Mouse (Mus musculus) heart, adult 2 months (tissue): ENCODE measurements around the gene Tnfsf13. TPM values are rescaled to one million over a fixed set of nuclear protein-coding genes. Genes with fewer than 3 reads are reported as not detected.

ENCODE experiments used
- DNase-seq, 2 experiments: peaks; one replicate each; pipeline ENCODE4 v3.0.0; 2021
- H3K27ac ChIP-seq: fragments of 200-600 bp; 2 replicates; pipeline ENCODE4 v1.8.1; 2022
- H3K27me3 ChIP-seq: fragments of 200-500 bp; 2 replicates; pipeline ENCODE4 v1.6.1; 2012; ENCODE audit warnings: mild to moderate bottlenecking, low read length, inconsistent platforms, mixed read lengths; ENCODE audit not compliant: control insufficient read depth, insufficient read depth
- H3K36me3 ChIP-seq: fragments of 200-500 bp; 2 replicates; pipeline ENCODE4 v1.6.1; 2012; ENCODE audit warnings: low read length, inconsistent platforms; ENCODE audit not compliant: control insufficient read depth, insufficient read depth
- H3K4me1 ChIP-seq: fragments of 200-500 bp; 2 replicates; pipeline ENCODE4 v1.6.1; 2011; ENCODE audit warnings: low read length; ENCODE audit not compliant: control insufficient read depth, insufficient read depth
- H3K4me3 ChIP-seq: fragments of 200-600 bp; 2 replicates; pipeline ENCODE4 v1.8.1; 2022
- H3K79me2 ChIP-seq: fragments of 200-500 bp; replicated peaks from 2 replicates; pipeline ENCODE4 v1.6.1; 2012; ENCODE audit warnings: mild to moderate bottlenecking, inconsistent platforms, low read length, moderate library complexity, mixed read lengths; ENCODE audit not compliant: control insufficient read depth, insufficient read depth
- H3K9ac ChIP-seq: fragments of 200-500 bp; 2 replicates; pipeline ENCODE4 v1.6.1; 2012; ENCODE audit warnings: low read depth, mild to moderate bottlenecking, control low read depth, inconsistent platforms, low read length, mixed read lengths
- CTCF ChIP-seq: fragments of 200-600 bp; IDR thresholded peaks from 2 replicates; pipeline ENCODE4 v1.8.1; 2022; ENCODE audit warnings: antibody characterized with exemption, mild to moderate bottlenecking, moderate library complexity
- EP300 ChIP-seq: fragments of 200-500 bp; IDR thresholded peaks from 2 replicates; pipeline ENCODE4 v1.6.1; 2011; ENCODE audit warnings: low read depth, low read length, control low read depth; ENCODE audit not compliant: insufficient read depth
- POLR2A ChIP-seq: fragments of 200-500 bp; IDR thresholded peaks from 2 replicates; pipeline ENCODE4 v1.6.1; 2011; ENCODE audit warnings: mild to moderate bottlenecking, low read depth, low read length, control low read depth; ENCODE audit not compliant: insufficient read depth
- WGBS: fragments of 180-500 bp; shearing (Covaris S2); methylation state at CpG from one replicate; pipeline ENCODE4 v1.1.7; 2018; 5-methylcytosine and 5-hydroxymethylcytosine counted together
- intact Hi-C: fragments of 180-260 bp; cut with DNase I; formaldehyde crosslinking; loops from one replicate; pipeline ENCODE4 v1.15.1; 2025
- polyA plus RNA-seq: library from polyadenylated mRNA; depleted of rRNA; stranded (reverse); fragments of >200 nt; gene quantifications from 2 replicates; pipeline ENCODE4 v1.2.3, GENCODE M21; 2012
- total RNA-seq, 2 experiments: library from RNA; stranded (reverse); gene quantifications; 2 replicates each; pipeline ENCODE4 v1.2.3; 2021

The Tnfsf13 gene
- total and polyA plus RNA-seq, 3 experiments: 1.4 to 3.2 (median 2.9) TPM

GRCm38 (mm10) chr11:69684128-69684745 lies 1.3 kb downstream of the Tnfsf13 start:
- no peak overlapping the region for H3K4me3 ChIP-seq
- 88% methylated on average over 12 of the region's 12 CpGs for WGBS
- no peaks in the 10 kb centered on the region for H3K79me2 ChIP-seq
- peaks cover 16% of the 10 kb centered on the region for H3K4me1 ChIP-seq
- H3K27me3 ChIP-seq: no peaks in the 10 kb centered on the region
- no peak overlapping the region for H3K9ac ChIP-seq
- peak overlapping the region; percentile 98 for H3K27ac ChIP-seq
- H3K36me3 ChIP-seq: no peaks in the 10 kb centered on the region
- peak in 1 of 2 experiments; percentile 45 for DNase-seq
- no peak for TF ChIP-seq CTCF
- no peak for TF ChIP-seq POLR2A
- TF ChIP-seq EP300: no peak
- intact Hi-C loops: loop anchor here (5.0 kb wide), 1 partner anchor 102 kb away; the partner anchor contains the start of genes Trp53 and Wrap53

- 84% methylated on average over 7 of the region's 7 CpGs for WGBS
- H3K27ac ChIP-seq: peak overlapping the region; percentile 31; the same call in 1 of the 2 replicates
- no peak overlapping the region for H3K4me3 ChIP-seq
- peaks cover 16% of the 10 kb centered on the region for H3K4me1 ChIP-seq
- no peaks in the 10 kb centered on the region for H3K79me2 ChIP-seq
- no peaks in the 10 kb centered on the region for H3K27me3 ChIP-seq
- no peaks in the 10 kb centered on the region for H3K36me3 ChIP-seq
- no peak overlapping the region for H3K9ac ChIP-seq
- no peak for DNase-seq
- TF ChIP-seq POLR2A (no peak), EP300 (no peak), CTCF (no peak)
- intact Hi-C loops: loop anchor here (2.0 to 5.0 kb wide), 3 partner anchors 31 to 193 kb away; partner anchors contain the start of genes Trp53 and Wrap53
Measured at GRCm38 (mm10) chr11:69683576-69683975, 2.0 kb downstream of the Tnfsf13 start.

- intact Hi-C loops: loop anchor here (1.0 to 5.0 kb wide), 5 partner anchors 32 to 194 kb away; partner anchors contain the start of genes Polr2a, Trp53 and Wrap53
Measured at GRCm38 (mm10) chr11:69682840-69683533, 2.6 kb downstream of the Tnfsf13 start.

GRCm38 (mm10) chr11:69682209-69682839 lies 3.3 kb downstream of the Tnfsf13 start:
- Histone ChIP-seq H3K36me3 (no peaks in the 10 kb centered on the region), H3K4me3 (peak overlapping the region; percentile 98), H3K27ac (peak overlapping the region; percentile 82), H3K9ac (peak overlapping the region; percentile 69), H3K4me1 (peaks cover 16% of the 10 kb centered on the region), H3K27me3 (no peaks in the 10 kb centered on the region), H3K79me2 (no peaks in the 10 kb centered on the region)
- intact Hi-C loops: loop anchor here (1.0 to 5.0 kb wide), 5 partner anchors 32 to 194 kb away; partner anchors contain the start of genes Polr2a, Trp53 and Wrap53
- no peak for DNase-seq
- TF ChIP-seq POLR2A (no peak), CTCF (no peak), EP300 (no peak)
- 21% methylated on average over 24 of the region's 24 CpGs for WGBS

More at GRCm38 (mm10) chr11:69682840-69683533, 2.6 kb downstream of the Tnfsf13 start:
- DNase-seq: peak; percentile 88 to 91
- H3K4me1 ChIP-seq: peaks cover 16% of the 10 kb centered on the region
- peak overlapping the region; percentile 82 for H3K27ac ChIP-seq
- no peaks in the 10 kb centered on the region for H3K36me3 ChIP-seq
- H3K79me2 ChIP-seq: no peaks in the 10 kb centered on the region
- no peak overlapping the region for H3K9ac ChIP-seq
- no peaks in the 10 kb centered on the region for H3K27me3 ChIP-seq
- WGBS: 21% methylated on average over 12 of the region's 12 CpGs
- peak overlapping the region; percentile 98 for H3K4me3 ChIP-seq
- TF ChIP-seq EP300 (peak; percentile 88; the same call in 1 of the 2 replicates), CTCF (peak; percentile 98; the same call in 1 of the 2 replicates), POLR2A (no peak)

DNA sequence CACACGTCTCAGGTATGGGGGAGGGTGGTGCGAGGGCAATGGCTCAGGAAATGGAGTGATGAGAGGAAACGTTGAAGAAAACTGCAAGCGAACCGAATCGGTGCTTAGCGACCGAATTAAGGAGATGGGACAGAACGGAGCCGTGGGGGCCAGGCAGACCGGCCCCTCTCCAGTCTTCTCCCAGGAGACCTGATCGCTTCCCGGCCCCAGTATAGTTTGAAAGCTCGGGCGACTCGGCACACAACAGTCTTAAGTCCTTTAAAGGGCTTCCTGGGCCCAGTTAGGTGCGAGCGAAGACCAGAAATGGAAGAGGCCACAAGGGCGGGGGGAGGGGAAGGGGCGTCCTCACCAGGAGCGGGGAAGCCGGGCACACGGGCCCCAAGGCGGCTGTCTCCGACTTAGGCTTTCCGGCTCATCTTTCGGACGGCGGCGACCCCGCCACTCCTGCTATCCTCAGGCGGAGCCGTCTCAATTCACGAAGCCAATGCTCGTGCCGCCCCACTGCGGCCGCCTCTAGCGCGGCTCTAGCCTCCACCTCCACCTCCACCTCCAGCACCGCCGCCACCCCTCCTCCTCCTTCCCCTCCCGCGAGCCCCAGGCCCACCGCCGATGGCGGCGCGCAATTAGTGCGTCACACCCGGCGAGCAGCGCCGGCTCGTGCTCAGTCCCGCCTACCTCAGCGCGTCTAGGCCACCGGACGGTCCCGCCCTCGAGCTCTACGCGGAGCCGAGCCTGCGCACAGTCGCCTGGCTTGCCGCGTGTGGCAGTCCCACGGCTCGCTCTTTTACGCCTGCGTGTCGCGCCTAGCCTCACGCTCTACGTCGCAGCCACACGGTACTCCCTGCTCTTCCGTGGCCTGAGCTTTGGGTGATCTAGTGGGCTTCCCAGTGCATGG lies 4.0 kb downstream of the Tnfsf13 start, which contains the start of gene Senp3:
Gene Senp3 (minus strand): TSS at position 771 of the 895 bp plus-strand sequence.
- Histone ChIP-seq H3K36me3 (no peaks in the 10 kb centered on the region), H3K4me3 (peak within 1 kb of the TSS; percentile 98), H3K27me3 (no peaks in the 10 kb centered on the region), H3K27ac (peak within 1 kb of the TSS; percentile 82), H3K9ac (peak within 1 kb of the TSS; percentile 79), H3K4me1 (peaks cover 14% of the 10 kb centered on the region), H3K79me2 (no peaks in the 10 kb centered on the region)
- peak; percentile 97 to 98 for DNase-seq
- TF ChIP-seq EP300 (peak; percentile 85; the same call in 1 of the 2 replicates), CTCF (no peak), POLR2A (peak; percentile 97)
- under 1% methylated on average over 77 of the region's 80 CpGs for WGBS
- intact Hi-C loops: loop anchor here (1.0 to 5.0 kb wide), 6 partner anchors 9 to 195 kb away; partner anchors contain the start of genes Eif4a1, Polr2a, Trp53 and Wrap53
